Mouse (Mus musculus) hindbrain, embryonic 12.5 days (tissue): Measurements from ENCODE around the gene Clcn2. TPM values are rescaled to one million over a fixed set of nuclear protein-coding genes. Genes with fewer than 3 reads are reported as not detected.

ENCODE experiments used
- ATAC-seq: fragments of 200-750 bp; cut with Nextera tagmentation; 2 replicates; pipeline ENCODE4 v1.8.0; 2017; ENCODE audit warnings: moderate TSS enrichment; ENCODE audit not compliant: low FRiP score
- H3K27ac ChIP-seq: fragments of 300-500 bp; sonication (generic); 2 replicates; pipeline ENCODE4 v1.5.1; 2016; ENCODE audit warnings: mild to moderate bottlenecking
- H3K27me3 ChIP-seq: fragments of 300-500 bp; sonication (generic); 2 replicates; pipeline ENCODE4 v1.6.1; 2016; ENCODE audit warnings: mild to moderate bottlenecking
- H3K36me3 ChIP-seq: fragments of 300-500 bp; sonication (generic); 2 replicates; pipeline ENCODE4 v1.6.1; 2016; ENCODE audit warnings: mild to moderate bottlenecking
- H3K4me1 ChIP-seq: fragments of 300-500 bp; sonication (generic); 2 replicates; pipeline ENCODE4 v1.6.1; 2016
- H3K4me2 ChIP-seq: fragments of 300-500 bp; sonication (generic); replicated peaks from 2 replicates; pipeline ENCODE4 v1.6.1; 2016; ENCODE audit warnings: mild to moderate bottlenecking
- H3K4me3 ChIP-seq: fragments of 300-500 bp; sonication (generic); 2 replicates; pipeline ENCODE4 v1.5.1; 2016; ENCODE audit warnings: mild to moderate bottlenecking
- H3K9ac ChIP-seq: fragments of 300-500 bp; sonication (generic); 2 replicates; pipeline ENCODE4 v1.6.1; 2016; ENCODE audit warnings: mild to moderate bottlenecking, moderate library complexity
- H3K9me3 ChIP-seq: fragments of 300-500 bp; sonication (generic); replicated peaks from 2 replicates; pipeline ENCODE4 v1.6.1; 2016; ENCODE audit warnings: mild to moderate bottlenecking
- WGBS: fragments of 180-500 bp; shearing (Covaris S2); methylation state at CpG from one replicate; pipeline ENCODE4 v1.1.7; 2016; 5-methylcytosine and 5-hydroxymethylcytosine counted together
- polyA plus RNA-seq: library from polyadenylated mRNA; unstranded; fragments of >200 nt; fragmentation: Nextera tagmentation; extraction: Ambion mirVana; gene quantifications from 2 replicates; pipeline ENCODE4 v1.2.1, GENCODE M21; 2016

Clcn2 gene
- polyA plus RNA-seq, 1 experiment from 2014 or later = 40.5 TPM

- peak within 1 kb of the TSS; percentile 56 for H3K4me3 ChIP-seq
- peak; percentile 76 for ATAC-seq
- H3K36me3 ChIP-seq = 0 out of 2 replicates have a peak, but pooled peaks cover 9% of the 10 kb centered on the region
- H3K27ac ChIP-seq = peak within 1 kb of the TSS; percentile 80
- peak within 1 kb of the TSS; percentile 98 for H3K4me2 ChIP-seq
- H3K4me1 ChIP-seq = peaks cover 17% of the 10 kb centered on the region
- no peaks in the 10 kb centered on the region for H3K9me3 ChIP-seq
- H3K27me3 ChIP-seq = peaks cover 39% of the 10 kb centered on the region
- H3K9ac ChIP-seq = peak within 1 kb of the TSS; percentile 74
- WGBS = under 1% methylated on average over 53 of the region's 70 CpGs
These were observed 15.6 kb upstream of the Clcn2 start, which contains the start of gene Chrd for GRCm38 (mm10) chr16:20732925-20733730. Gene Chrd, plus strand, starts transcription at chr16:20733127.

GRCm38 (mm10) chr16:20732251-20732924 lies 14.8 kb upstream of the Clcn2 start:
- Histone ChIP-seq H3K27me3 (peaks cover 39% of the 10 kb centered on the region), H3K4me1 (peaks cover 17% of the 10 kb centered on the region), H3K4me2 (peak overlapping the region; percentile 98), H3K9me3 (no peaks in the 10 kb centered on the region), H3K9ac (peak overlapping the region; percentile 74), H3K36me3 (0 out of 2 replicates have a peak, but pooled peaks cover 7% of the 10 kb centered on the region), H3K4me3 (peak overlapping the region; percentile 56), H3K27ac (peak overlapping the region; percentile 80)
- peak; percentile 60 for ATAC-seq
- 1% methylated on average over 26 of the region's 30 CpGs for WGBS

GRCm38 (mm10) chr16:20731688-20732087 lies 14.1 kb upstream of the Clcn2 start:
- no peak for ATAC-seq
- Histone ChIP-seq H3K4me1 (peaks cover 17% of the 10 kb centered on the region), H3K36me3 (0 out of 2 replicates have a peak, but pooled peaks cover 7% of the 10 kb centered on the region), H3K27ac (peak overlapping the region; percentile 80; the same call in 1 of the 2 replicates), H3K4me3 (no peak overlapping the region), H3K9me3 (no peaks in the 10 kb centered on the region), H3K9ac (no peak overlapping the region), H3K4me2 (no peak overlapping the region; the same call in 1 of the 2 replicates), H3K27me3 (peaks cover 37% of the 10 kb centered on the region)
- WGBS = 50% methylated on average over 5 of the region's 5 CpGs

GRCm38 (mm10) chr16:20730293-20730711 lies 12.8 kb upstream of the Clcn2 start:
- Histone ChIP-seq H3K4me2 (no peak overlapping the region), H3K4me3 (no peak overlapping the region), H3K9me3 (no peaks in the 10 kb centered on the region), H3K4me1 (peaks cover 17% of the 10 kb centered on the region), H3K27ac (no peak overlapping the region), H3K36me3 (no peaks in the 10 kb centered on the region), H3K9ac (no peak overlapping the region), H3K27me3 (peaks cover 23% of the 10 kb centered on the region)
- WGBS = 49% methylated on average over 5 of the region's 5 CpGs
- no peak for ATAC-seq

GRCm38 (mm10) chr16:20726384-20726783 lies 8.8 kb upstream of the Clcn2 start:
- Histone ChIP-seq H3K9me3 (no peaks in the 10 kb centered on the region), H3K4me3 (no peak overlapping the region), H3K4me1 (peaks cover 3% of the 10 kb centered on the region; the same call in 1 of the 2 replicates), H3K27me3 (0 out of 2 replicates have a peak, but pooled peaks cover 6% of the 10 kb centered on the region), H3K9ac (no peak overlapping the region), H3K4me2 (no peak overlapping the region), H3K36me3 (peaks cover 11% of the 10 kb centered on the region), H3K27ac (no peak overlapping the region)
- no peak for ATAC-seq
- WGBS = 63% methylated on average over 1 of the region's 1 CpGs

- Histone ChIP-seq H3K9me3 (no peaks in the 10 kb centered on the region), H3K27ac (no peak overlapping the region), H3K9ac (no peak overlapping the region), H3K4me1 (peaks cover 3% of the 10 kb centered on the region; the same call in 1 of the 2 replicates), H3K4me2 (no peak overlapping the region), H3K27me3 (0 out of 2 replicates have a peak, but pooled peaks cover 6% of the 10 kb centered on the region), H3K4me3 (no peak overlapping the region), H3K36me3 (peaks cover 11% of the 10 kb centered on the region)
- 77% methylated on average over 4 of the region's 4 CpGs for WGBS
- ATAC-seq = no peak
These were observed 8.2 kb upstream of the Clcn2 start for GRCm38 (mm10) chr16:20725750-20726149.

GRCm38 (mm10) chr16:20725321-20725720 lies 7.8 kb upstream of the Clcn2 start:
- peaks cover 3% of the 10 kb centered on the region; the same call in 1 of the 2 replicates for H3K4me1 ChIP-seq
- no peak overlapping the region for H3K4me2 ChIP-seq
- WGBS = 75% methylated on average over 7 of the region's 7 CpGs
- H3K9ac ChIP-seq = no peak overlapping the region
- no peaks in the 10 kb centered on the region for H3K9me3 ChIP-seq
- H3K27me3 ChIP-seq = 0 out of 2 replicates have a peak, but pooled peaks cover 6% of the 10 kb centered on the region
- H3K4me3 ChIP-seq = no peak overlapping the region
- no peak overlapping the region for H3K27ac ChIP-seq
- ATAC-seq = no peak
- H3K36me3 ChIP-seq = peaks cover 11% of the 10 kb centered on the region

- H3K9ac ChIP-seq = no peak overlapping the region
- ATAC-seq = peak; percentile 52; the same call in 1 of the 2 replicates
- no peak overlapping the region for H3K4me3 ChIP-seq
- no peak overlapping the region for H3K4me2 ChIP-seq
- peaks cover 3% of the 10 kb centered on the region; the same call in 1 of the 2 replicates for H3K4me1 ChIP-seq
- peaks cover 11% of the 10 kb centered on the region for H3K36me3 ChIP-seq
- 30% methylated on average over 5 of the region's 5 CpGs for WGBS
- no peaks in the 10 kb centered on the region for H3K9me3 ChIP-seq
- 0 out of 2 replicates have a peak, but pooled peaks cover 6% of the 10 kb centered on the region for H3K27me3 ChIP-seq
- no peak overlapping the region for H3K27ac ChIP-seq
These were observed 6.8 kb upstream of the Clcn2 start for GRCm38 (mm10) chr16:20724338-20724748.

- Histone ChIP-seq H3K9me3 (no peaks in the 10 kb centered on the region), H3K9ac (no peak overlapping the region), H3K27me3 (no peaks in the 10 kb centered on the region), H3K4me2 (no peak overlapping the region), H3K36me3 (peaks cover 11% of the 10 kb centered on the region), H3K27ac (no peak overlapping the region), H3K4me1 (peaks cover 10% of the 10 kb centered on the region), H3K4me3 (no peak overlapping the region)
- ATAC-seq = no peak
- WGBS = 62% methylated on average over 4 of the region's 4 CpGs
These were observed 5.7 kb upstream of the Clcn2 start for GRCm38 (mm10) chr16:20723247-20723646.

- Histone ChIP-seq H3K4me1 (peaks cover 12% of the 10 kb centered on the region), H3K9me3 (no peaks in the 10 kb centered on the region), H3K27ac (no peak overlapping the region), H3K4me3 (no peak overlapping the region), H3K4me2 (no peak overlapping the region), H3K27me3 (no peaks in the 10 kb centered on the region), H3K9ac (no peak overlapping the region), H3K36me3 (peaks cover 11% of the 10 kb centered on the region)
- 74% methylated on average over 4 of the region's 4 CpGs for WGBS
- no peak for ATAC-seq
These were observed 5.2 kb upstream of the Clcn2 start for GRCm38 (mm10) chr16:20722736-20723135.

- Histone ChIP-seq H3K27me3 (no peaks in the 10 kb centered on the region), H3K27ac (no peak overlapping the region), H3K4me1 (peaks cover 17% of the 10 kb centered on the region), H3K4me3 (no peak overlapping the region), H3K36me3 (peaks cover 11% of the 10 kb centered on the region), H3K9ac (no peak overlapping the region), H3K9me3 (no peaks in the 10 kb centered on the region), H3K4me2 (no peak overlapping the region)
- 88% methylated on average over 10 of the region's 10 CpGs for WGBS
- ATAC-seq = no peak
These were observed 4.3 kb upstream of the Clcn2 start for GRCm38 (mm10) chr16:20721808-20722207.
